Mouse (Mus musculus): ENCODE measurements around the gene Hoga1.

Hoga1 gene

GRCm38 (mm10) chr19:42045269-42046102 is at the start of gene Hoga1:
TSS of gene Hoga1 (plus strand) at chr19:42045610.
- no peak for DNase-seq (ENCODE audit: low spot score)

DNA sequence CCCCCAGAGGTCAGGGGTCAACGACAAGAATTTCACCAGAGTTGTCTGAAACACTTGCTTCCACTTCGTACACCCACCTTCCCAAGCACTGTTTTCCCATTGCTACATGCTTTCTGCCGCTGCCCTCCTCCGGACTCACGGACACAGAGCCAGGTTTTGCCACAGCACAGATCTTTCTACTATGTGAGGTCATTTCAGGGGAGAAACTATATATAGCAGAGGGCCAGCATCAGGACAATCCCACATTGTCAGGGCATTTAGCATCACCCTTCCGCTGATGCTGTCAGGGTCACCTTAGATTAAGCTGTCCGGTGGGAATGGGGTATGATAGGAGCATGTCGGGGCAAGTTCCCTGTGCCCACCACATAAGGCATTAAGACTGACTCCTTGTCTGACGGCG is 48.3 kb upstream of the Hoga1 start:
- no peak for DNase-seq (ENCODE audit: low spot score)

- DNase-seq (ENCODE audit: low spot score), result no peak
These were observed 46.5 kb upstream of the Hoga1 start for GRCm38 (mm10) chr19:41998770-41999548.

- DNase-seq (ENCODE audit: low spot score), result no peak
These were observed 45.6 kb upstream of the Hoga1 start for GRCm38 (mm10) chr19:41999688-42000283.

GRCm38 (mm10) chr19:42000446-42000958 is 44.9 kb upstream of the Hoga1 start:
- DNase-seq (ENCODE audit: low spot score), result no peak

GRCm38 (mm10) chr19:42001253-42001980 is 44.0 kb upstream of the Hoga1 start:
- DNase-seq (ENCODE audit: low spot score), result no peak

GRCm38 (mm10) chr19:42004258-42004657 is 41.2 kb upstream of the Hoga1 start:
- DNase-seq (ENCODE audit: low spot score), result no peak

DNA sequence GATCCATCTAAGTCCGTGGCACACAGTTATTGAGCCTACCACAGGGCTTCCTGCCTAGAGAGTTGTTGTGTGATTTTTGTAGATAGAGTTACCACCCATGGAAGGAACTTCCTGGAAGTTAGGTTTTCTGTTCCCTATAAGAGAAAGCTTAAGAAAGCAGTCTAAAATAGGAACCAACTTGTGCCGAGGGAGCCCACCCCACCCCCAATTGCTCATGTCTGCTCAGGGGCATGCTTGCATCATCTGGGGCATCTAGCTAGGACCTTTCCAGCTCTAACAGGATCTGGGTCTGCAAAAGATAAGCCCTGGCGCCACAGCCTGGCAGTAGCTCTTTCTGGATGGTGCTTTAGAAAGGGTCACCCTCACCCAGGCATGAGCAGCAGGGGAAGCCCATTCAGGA is 39.8 kb upstream of the Hoga1 start:
- no peak for DNase-seq (ENCODE audit: low spot score)

DNA sequence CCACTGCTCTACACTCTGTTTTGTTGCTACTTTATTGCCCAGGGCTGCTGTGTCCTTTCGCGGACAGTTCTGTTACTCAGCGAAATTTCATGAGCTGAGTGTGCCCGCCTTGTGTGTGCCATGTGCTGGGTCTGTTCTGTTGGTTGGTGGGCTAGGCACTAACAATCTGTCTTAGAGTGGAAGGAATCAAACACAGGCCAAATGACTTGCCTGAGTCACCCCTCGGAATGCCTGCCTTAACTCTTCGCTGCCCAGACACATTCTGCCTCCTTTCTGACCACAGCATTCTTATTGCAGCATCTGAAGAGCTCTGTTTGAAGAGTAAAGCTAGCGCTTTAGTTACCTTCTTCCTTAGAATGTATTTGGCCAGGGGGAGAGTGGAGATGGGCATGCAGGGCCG is 38.8 kb upstream of the Hoga1 start:
- DNase-seq (ENCODE audit: low spot score), result no peak

GRCm38 (mm10) chr19:42008586-42008985 is 36.8 kb upstream of the Hoga1 start:
- DNase-seq (ENCODE audit: low spot score), result no peak

- DNase-seq (ENCODE audit: low spot score), result no peak
These were observed 36.3 kb upstream of the Hoga1 start for GRCm38 (mm10) chr19:42009067-42009466.

- DNase-seq (ENCODE audit: low spot score), result no peak
These were observed 35.0 kb upstream of the Hoga1 start for GRCm38 (mm10) chr19:42010436-42010835.

DNA sequence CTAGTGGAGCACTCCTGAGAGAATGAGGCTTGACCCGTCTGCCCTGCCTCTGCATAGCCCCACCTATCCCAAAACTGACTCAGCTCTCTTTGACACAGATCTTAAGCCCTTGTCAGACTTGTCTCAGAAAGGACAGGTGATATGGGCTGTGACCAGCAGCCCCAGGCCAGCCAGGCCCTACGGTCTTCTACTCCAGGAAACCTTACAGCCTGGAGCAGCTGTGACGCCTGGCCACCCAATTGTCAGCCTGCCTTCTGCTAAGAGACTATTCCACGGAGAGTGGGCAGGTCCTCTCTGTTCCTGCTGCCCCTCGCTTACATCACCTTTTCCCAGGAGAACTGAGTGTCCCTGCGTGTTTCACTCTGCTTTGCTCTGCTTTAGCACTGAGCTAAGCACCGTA is 34.3 kb upstream of the Hoga1 start:
- no peak for DNase-seq (ENCODE audit: low spot score)

DNA sequence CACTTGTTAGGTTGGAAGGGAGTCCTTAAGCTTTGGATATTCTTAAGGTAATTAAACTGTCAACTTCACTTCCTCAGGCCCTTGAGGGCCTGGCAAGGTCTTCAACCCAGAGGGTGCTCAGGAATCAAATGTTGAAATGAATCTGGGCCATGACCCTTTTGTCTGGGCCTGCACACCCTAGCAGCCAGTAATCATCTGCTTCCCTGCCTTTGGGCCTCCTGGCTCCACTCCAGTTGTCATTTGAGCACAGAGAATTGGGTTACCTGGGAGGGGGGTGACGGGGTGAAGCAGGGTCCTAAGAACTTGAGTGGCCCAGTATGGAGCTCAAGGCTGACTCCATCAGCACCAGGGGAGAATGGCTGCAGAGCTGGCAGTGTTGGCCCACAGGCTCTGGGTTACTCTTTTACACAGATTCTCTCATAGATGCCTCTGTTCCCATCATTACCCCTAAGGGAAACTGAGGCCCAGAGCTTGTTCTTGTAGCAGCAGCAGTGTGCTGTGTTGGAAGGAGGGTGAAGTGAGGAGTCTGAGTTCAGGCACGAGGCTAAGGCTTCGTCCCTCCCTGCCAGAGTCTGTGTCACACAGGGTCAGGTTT is 31.1 kb upstream of the Hoga1 start:
- DNase-seq (ENCODE audit: low spot score), result no peak

DNA sequence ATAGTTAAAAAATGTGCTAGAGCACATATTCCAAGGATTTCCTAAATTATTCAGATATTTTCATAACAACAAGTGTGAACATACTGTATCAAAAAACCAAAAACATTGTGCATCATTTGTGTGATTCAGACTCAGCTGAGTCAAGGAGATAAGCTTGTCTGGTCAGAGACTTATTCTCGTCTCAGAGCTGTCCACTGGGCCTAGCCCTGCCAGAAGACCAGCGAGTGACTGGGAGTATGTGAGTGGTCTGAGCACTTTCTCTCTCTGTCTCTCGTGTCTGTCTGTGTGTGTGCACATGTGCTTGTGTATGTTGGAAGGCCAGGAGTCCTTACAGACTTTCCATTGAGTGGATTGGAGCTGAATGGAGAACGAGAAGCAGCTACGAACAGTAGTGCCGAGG is 30.4 kb upstream of the Hoga1 start:
- DNase-seq (ENCODE audit: low spot score), result no peak

- DNase-seq (ENCODE audit: low spot score), result no peak
These were observed 29.2 kb upstream of the Hoga1 start for GRCm38 (mm10) chr19:42016251-42016650.

GRCm38 (mm10) chr19:42016840-42017239 is 28.6 kb upstream of the Hoga1 start:
- no peak for DNase-seq (ENCODE audit: low spot score)

DNA sequence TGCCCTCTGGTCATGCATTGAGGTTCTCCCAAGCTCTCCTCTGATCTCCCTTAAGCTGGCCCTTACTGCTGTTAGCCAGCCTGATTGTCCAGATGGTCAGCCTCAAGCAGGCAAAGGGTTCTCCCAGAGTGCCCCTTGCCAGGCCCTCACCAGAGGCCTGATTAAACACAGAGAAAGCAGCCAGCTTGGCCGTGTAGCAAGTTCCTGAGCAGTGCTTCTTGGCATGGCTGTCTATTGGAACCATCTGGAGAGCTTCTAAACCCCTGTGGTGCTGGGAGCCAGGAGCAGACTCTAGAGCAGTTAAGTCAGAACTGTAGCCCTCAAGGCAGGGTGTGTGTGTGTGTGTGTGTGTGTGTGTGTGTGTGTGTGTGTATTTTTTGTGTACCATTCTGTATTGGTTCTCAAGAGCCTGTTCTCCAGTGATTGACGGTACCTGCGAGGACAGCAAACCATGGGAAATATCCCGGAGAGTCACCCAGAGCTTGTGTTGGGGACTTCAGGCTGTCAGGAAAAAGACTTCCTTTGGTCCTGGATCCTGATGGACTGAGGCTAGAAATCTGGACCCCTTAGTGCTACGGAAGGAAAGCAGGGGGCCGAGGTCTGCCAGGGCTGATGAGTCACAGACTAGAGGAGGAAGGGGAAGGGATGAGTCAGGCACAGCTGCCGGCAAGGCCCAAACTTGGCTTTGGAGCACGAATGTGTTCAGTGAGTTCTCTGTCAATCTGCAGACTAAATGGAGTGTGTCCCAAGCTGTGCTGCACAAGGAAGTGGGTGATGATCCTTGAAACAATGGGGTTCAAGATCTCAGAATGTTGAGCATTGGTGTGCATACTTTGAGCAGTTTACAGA is 27.8 kb upstream of the Hoga1 start:
- DNase-seq (ENCODE audit: low spot score), result no peak

- no peak for DNase-seq (ENCODE audit: low spot score)
These were observed 26.3 kb upstream of the Hoga1 start for GRCm38 (mm10) chr19:42019011-42019522.

All from urinary bladder, postnatal 10 days (tissue).